Mouse (Mus musculus): Measurements from ENCODE around the gene Akap13.
A peak's percentile ranks its signal among the peaks of the same experiment; 100 is the strongest.

DNA sequence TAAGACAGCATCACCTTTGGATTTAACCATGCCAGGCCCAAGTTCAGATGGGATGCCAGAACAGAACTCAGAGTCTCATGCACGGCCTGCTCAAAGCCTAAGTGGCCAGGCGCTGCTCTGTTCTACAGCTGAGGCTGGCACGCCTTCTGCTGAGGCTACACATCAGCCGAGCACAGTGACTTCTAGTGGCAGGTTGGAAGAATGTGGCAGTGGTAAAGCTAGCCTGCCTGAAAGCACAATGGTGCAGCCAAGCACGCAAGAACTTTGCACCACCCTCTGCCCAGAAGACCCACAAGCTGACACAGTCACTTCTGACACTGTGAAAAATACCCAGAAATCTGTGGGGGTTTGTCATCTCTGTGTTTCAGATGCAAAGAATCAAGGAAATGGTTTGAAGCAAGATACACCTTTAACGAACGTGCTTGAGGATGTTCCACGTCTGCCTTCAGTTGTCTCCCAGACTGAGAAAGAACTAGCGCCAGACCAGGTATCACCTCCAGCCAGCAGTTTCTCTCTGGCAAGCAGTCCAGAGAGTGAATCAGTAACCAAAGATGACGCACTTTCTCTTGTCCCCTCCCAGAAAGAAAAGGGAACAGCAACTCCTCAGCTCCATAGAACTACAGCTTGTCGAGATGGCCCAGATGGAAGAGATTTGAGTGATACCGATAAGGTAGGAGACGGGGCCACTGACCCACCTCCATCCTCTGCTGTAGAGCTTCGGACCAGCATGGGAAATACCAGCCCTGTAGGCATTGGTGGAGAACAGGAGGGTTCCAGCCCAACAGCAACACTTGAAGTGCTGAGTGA lies 154.3 kb downstream of the Akap13 start:
- TF ChIP-seq CTCF (conservative IDR thresholded peaks at IDR 0.05; ENCODE audit: insufficient read depth, insufficient read length, low read depth, low read length) (peak; percentile 80), POLR2A (IDR thresholded peaks at IDR 0.05; ENCODE audit: low read depth, low read length) (no peak)
